Mouse (Mus musculus) heart, embryonic 11.5 days (tissue): ENCODE results near the gene Cd86. TPM values are rescaled to one million over a fixed set of nuclear protein-coding genes. Genes with fewer than 3 reads are reported as not detected.

ENCODE experiments used
- ATAC-seq: fragments of 200-750 bp; cut with Nextera tagmentation; replicated peaks from 2 replicates; pipeline ENCODE4 v1.8.0; 2017; ENCODE audit warnings: moderate library complexity; ENCODE audit not compliant: insufficient number of reproducible peaks, low FRiP score, low TSS enrichment
- H3K27ac ChIP-seq: fragments of 300-500 bp; sonication (generic); 2 replicates; pipeline ENCODE4 v1.5.1; 2014; ENCODE audit warnings: mild to moderate bottlenecking, low read depth, low read length
- H3K27me3 ChIP-seq: fragments of 300-500 bp; sonication (generic); 2 replicates; pipeline ENCODE4 v1.6.1; 2014; ENCODE audit warnings: mild to moderate bottlenecking, low read length, mixed read lengths; ENCODE audit not compliant: control insufficient read depth, insufficient read depth
- H3K36me3 ChIP-seq: fragments of 300-500 bp; sonication (generic); 2 replicates; pipeline ENCODE4 v1.6.1; 2014; ENCODE audit warnings: mild to moderate bottlenecking, low read length, moderate library complexity, mixed read lengths; ENCODE audit not compliant: control insufficient read depth, insufficient read depth
- H3K4me1 ChIP-seq: fragments of 300-500 bp; sonication (generic); 2 replicates; pipeline ENCODE4 v1.6.1; 2014; ENCODE audit warnings: low read length; ENCODE audit not compliant: control insufficient read depth, insufficient read depth
- H3K4me2 ChIP-seq: fragments of 300-500 bp; sonication (generic); 2 replicates; pipeline ENCODE4 v1.6.1; 2014; ENCODE audit warnings: mild to moderate bottlenecking, moderate library complexity
- H3K4me3 ChIP-seq: fragments of 300-500 bp; sonication (generic); 2 replicates; pipeline ENCODE4 v1.5.1; 2014; ENCODE audit warnings: low read depth, low read length
- H3K9ac ChIP-seq: fragments of 300-500 bp; sonication (generic); 2 replicates; pipeline ENCODE4 v1.6.1; 2014; ENCODE audit warnings: mild to moderate bottlenecking, low read depth, low read length, moderate library complexity
- H3K9me3 ChIP-seq: fragments of 300-500 bp; sonication (generic); replicated peaks from 2 replicates; pipeline ENCODE4 v1.6.1; 2016; ENCODE audit warnings: low read length; ENCODE audit not compliant: control insufficient read depth
- WGBS: fragments of 180-500 bp; shearing (Covaris S2); extraction: QIAGEN DNeasy Blood & Tissue Kit; methylation state at CpG from one replicate; pipeline ENCODE4 v1.1.7; 2014; ENCODE audit not compliant: insufficient replicate concordance; 5-methylcytosine and 5-hydroxymethylcytosine counted together
- polyA plus RNA-seq: library from polyadenylated mRNA; unstranded; fragments of >200 nt; fragmentation: Nextera tagmentation; extraction: Ambion mirVana; gene quantifications from 2 replicates; pipeline ENCODE4 v1.2.1, GENCODE M21; 2014

Gene Cd86
- polyA plus RNA-seq, 1 experiment from 2014 or later, result 0.59 TPM

GRCm38 (mm10) chr16:36559573-36559972, 106.3 kb downstream of the Cd86 start:
- no peak for ATAC-seq
- Histone ChIP-seq H3K9ac (no peak overlapping the region), H3K27me3 (no peaks in the 10 kb centered on the region; the same call in none of the 2 replicates), H3K27ac (no peak overlapping the region), H3K9me3 (no peaks in the 10 kb centered on the region), H3K4me3 (no peak overlapping the region), H3K4me1 (0 out of 2 replicates have a peak, but pooled peaks cover 13% of the 10 kb centered on the region), H3K4me2 (no peak overlapping the region), H3K36me3 (no peaks in the 10 kb centered on the region)
- WGBS, result 88% methylated on average over 6 of the region's 6 CpGs

- Histone ChIP-seq H3K9ac (peak overlapping the region; percentile 46; the same call in 1 of the 2 replicates), H3K36me3 (no peaks in the 10 kb centered on the region), H3K27ac (peak overlapping the region; percentile 74; the same call in 1 of the 2 replicates), H3K4me1 (0 out of 2 replicates have a peak, but pooled peaks cover 7% of the 10 kb centered on the region), H3K27me3 (no peaks in the 10 kb centered on the region; the same call in 1 of the 2 replicates), H3K9me3 (0 out of 2 replicates have a peak, but pooled peaks cover 3% of the 10 kb centered on the region), H3K4me2 (peak overlapping the region; percentile 38), H3K4me3 (no peak overlapping the region)
- WGBS, result 43% methylated on average over 10 of the region's 10 CpGs
- 0 out of 2 replicates have a peak, but pooled peaks have one; percentile 14 for ATAC-seq
Observed at GRCm38 (mm10) chr16:36555672-36556165, 110.2 kb downstream of the Cd86 start.

Other genes starting within 250 kb of the Cd86 start
- not detected in 2 replicates for gene Stfa3, start 210.7 kb downstream of the Cd86 start, polyA plus RNA-seq
- 0.14 and 0.37 TPM in 2 replicates for gene Casr, start 103.9 kb downstream of the Cd86 start, polyA plus RNA-seq
- gene Ildr1, start 27.9 kb upstream of the Cd86 start, polyA plus RNA-seq, result 0.25 TPM in 1 of 2 replicates, not detected in the other
- 1.0 and 1.1 TPM in 2 replicates for gene Slc15a2, start 118.9 kb upstream of the Cd86 start, polyA plus RNA-seq
- 38.5 and 40.1 TPM in 2 replicates for gene Iqcb1, start 162.3 kb upstream of the Cd86 start, polyA plus RNA-seq
- gene Eaf2, start 208.9 kb upstream of the Cd86 start, polyA plus RNA-seq, result 0.37 and 0.80 TPM in 2 replicates
- 54.8 and 70.1 TPM in 2 replicates for gene Golgb1, start 209.1 kb upstream of the Cd86 start, polyA plus RNA-seq